Mouse (Mus musculus): Measurements from ENCODE around the gene Car5a.
A peak's percentile ranks its signal among the peaks of the same experiment; 100 is the strongest.

Gene Car5a

DNA sequence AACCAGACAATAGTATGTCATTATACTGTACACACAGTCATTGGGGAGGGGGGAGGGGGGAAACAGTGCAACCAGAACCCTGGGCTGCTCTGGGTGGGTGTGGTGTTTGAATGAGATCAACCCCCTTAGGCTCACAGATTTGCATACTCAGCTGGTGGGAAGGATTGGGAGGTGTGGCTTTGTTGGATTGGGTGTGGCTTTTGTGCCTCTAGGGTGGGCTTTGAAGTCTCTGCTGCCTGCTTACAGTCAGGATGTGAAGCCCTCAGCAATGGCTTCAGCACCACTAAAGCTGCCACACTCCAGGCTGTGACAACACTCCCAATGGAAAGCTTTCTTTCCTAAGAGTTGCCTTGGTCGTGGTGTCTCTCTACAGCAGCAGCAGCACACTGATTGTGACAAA is 57.2 kb downstream of the Car5a start:
- ATAC-seq (ENCODE audit: insufficient number of reproducible peaks, low FRiP score, low TSS enrichment) = no peak

DNA sequence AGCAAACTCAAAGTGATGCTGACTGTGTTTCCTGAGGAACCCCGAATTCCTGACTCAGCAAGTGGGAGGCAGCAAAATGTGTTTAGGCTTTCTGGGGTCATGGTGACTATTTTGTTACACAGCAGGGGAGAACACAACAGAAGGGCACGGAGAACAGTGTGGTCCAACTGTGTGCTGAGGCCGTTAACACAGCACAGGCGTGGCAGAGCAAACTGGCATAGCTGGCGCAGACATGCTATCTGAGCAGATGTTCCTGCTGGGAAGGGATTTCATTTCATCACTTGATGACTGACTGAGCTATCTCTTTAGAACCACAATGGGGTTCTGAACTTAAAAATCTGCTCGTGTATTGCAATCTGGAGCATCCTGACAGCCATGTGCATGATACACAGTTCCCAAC is 59.3 kb downstream of the Car5a start:
- ATAC-seq (ENCODE audit: insufficient number of reproducible peaks, low FRiP score, low TSS enrichment) = no peak

DNA sequence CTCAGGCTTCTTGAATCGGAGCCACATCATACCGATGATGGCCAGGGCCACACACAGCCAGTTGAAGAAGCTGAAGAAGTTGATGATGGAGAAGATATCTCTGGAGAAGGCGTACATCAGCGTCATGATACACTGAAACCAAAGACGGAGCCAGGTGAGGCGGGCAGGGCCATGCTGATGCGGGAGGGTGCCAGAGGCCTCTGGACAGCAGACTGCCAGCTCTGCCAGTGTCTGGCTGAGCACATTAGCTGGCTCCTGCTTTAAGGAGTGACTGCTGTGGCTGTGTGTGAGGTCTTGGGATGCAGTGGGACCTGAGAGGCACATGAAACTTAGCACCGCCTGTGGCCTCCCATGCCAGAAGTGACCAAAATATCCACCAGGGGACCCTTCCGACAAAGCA is 59.7 kb downstream of the Car5a start:
- ATAC-seq (ENCODE audit: insufficient number of reproducible peaks, low FRiP score, low TSS enrichment) = no peak

DNA sequence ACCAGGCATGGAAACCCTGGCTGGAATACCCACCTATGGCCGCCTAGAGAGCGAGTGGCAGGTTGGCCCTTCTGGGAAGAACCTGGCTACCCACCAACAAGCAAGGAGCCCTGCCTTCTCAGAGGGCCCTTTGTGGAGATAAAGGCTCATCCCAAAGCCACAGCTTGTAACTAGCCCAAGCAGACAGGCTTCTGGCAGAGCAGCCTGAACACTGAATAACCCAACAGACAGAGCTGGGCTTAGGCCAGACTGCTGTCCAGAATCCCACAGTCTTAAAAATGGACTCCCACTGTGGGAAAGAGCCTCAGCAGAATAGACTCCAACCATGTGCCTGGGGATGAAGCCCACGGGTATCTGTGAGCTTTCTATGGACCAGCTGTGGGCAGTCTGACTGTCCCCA is 60.5 kb downstream of the Car5a start:
- ATAC-seq (ENCODE audit: insufficient number of reproducible peaks, low FRiP score, low TSS enrichment) = peak; percentile 38; the same call in 1 of the 2 replicates

DNA sequence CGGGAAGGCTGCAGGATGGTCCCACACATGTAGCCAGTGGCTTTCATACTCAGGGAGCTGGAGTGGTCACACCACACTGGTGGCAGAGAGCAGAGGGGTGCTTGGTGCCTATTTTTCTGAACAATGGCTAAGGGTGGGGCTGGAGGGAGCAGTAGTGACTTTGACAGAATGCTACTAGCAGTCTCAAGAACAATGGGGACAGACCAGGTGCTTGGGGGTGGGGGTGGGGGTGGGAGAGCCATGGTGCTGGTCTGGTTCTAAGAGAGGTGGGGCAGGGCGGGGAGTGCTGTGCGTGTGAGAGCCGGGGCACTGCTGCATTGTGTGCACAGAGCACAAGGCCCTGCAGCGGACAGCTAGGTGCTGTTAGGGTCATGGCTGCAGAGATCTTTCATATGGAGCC is 62.8 kb downstream of the Car5a start:
- no peak for ATAC-seq (ENCODE audit: insufficient number of reproducible peaks, low FRiP score, low TSS enrichment)

DNA sequence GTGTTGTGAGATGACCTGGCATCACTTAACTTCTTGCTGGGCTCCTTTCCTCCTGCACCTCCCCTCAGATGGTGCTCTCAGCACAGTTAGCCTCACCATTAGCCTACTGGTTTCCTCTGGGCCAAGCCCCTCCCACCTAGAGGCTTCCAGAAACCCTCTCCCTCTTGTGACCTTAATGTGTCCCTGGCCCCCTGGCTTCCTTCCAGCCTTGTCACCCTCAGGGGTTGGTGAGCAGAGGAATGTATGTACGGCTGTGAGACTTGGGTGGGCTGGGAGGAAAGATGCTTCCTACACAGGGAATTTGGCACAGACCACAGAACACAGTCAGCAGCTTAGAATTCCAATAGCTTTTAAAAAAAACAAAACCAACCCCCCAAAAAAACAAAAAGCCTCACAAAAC is 63.9 kb downstream of the Car5a start:
- ATAC-seq (ENCODE audit: insufficient number of reproducible peaks, low FRiP score, low TSS enrichment) = no peak

DNA sequence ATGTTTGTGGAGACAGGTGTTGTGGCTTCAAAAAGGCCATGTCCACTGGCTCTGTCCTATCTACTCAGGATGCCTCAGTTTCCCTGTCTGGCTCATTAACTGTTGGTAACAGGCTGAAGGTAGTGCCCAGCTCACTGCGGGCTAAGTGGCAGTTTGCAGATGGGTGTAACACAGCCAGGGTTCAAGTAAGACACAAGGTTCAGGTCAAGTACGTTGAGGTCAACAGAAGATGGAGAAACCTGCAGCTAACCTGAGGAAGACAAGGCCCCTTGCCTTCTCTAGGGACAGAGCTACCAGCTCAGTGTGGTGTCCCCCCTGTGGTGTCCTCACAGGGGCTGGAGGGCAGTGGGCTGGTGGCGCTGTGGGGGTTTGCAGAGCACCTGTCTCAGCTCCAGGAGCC is 65.0 kb downstream of the Car5a start:
- ATAC-seq (ENCODE audit: insufficient number of reproducible peaks, low FRiP score, low TSS enrichment) = no peak

DNA sequence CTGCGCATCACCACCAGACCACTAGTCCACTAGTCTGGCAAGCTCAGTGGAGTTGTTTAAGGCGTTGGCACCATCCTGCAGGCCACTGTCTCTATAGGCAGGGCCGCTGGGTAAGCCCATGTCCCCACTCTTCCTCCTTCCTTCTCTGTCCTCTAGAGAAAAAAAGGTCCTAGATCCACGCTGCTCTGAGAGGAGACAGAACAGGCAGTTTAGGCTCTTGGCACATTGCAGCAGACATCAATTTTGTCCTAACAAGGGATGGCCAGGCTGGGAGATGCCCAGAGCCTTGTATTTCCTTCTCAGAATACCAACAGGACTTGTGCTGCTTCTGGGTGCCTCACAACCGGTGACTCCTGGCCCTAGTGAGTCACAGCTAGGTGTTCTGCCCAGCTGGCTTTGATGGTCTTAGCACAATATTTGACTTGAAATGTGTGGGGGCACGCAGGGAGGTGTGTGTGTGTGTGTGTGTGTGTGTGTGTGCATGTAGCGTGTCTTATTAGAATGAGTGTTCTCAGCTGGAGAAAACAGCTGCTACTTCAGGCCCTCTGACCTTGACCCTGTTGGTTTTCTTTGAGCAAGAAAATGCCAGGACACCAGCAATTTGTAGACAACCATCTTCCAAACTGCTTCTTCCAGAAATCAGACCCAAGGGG is 66.8 kb downstream of the Car5a start:
- ATAC-seq (ENCODE audit: insufficient number of reproducible peaks, low FRiP score, low TSS enrichment) = no peak

DNA sequence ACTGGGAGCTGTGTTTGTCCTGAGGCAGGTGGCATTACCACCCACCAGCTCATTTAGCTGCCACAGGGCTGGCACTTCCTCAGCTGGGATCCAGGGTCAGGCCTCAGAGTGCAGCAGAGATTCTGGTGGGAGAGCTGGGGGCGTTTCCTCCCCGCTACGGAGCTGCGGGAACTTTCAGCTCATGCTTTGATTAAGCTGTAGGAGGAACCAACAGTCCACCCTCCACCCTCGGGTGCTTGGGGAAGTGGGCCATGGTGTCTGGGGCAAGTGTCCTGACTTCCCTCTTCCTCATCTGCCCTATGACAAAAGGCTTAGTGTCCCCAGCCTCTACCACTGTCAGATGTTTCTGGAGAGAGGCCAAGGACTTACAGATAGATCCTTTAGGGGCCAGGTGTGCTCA is 67.5 kb downstream of the Car5a start:
- no peak for ATAC-seq (ENCODE audit: insufficient number of reproducible peaks, low FRiP score, low TSS enrichment)

DNA sequence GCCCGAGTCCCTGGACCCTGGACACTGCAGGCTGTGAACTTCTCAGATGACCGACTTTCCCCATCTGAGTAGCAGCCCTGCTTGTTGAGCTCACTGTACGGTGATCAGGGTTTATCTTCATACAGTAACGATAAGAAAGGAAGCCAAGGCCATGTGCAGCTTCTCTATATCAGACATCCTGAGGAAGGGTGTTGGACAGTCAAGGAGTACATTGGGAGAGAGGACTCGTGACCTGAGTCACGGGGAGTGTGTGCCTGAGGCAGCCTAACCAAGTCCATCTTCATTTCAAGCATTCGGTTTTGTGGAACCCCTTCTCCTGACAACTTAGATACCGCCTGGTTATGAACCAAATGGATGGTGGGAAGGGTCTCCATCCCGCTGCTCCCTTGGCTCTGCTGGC is 69.2 kb downstream of the Car5a start:
- no peak for ATAC-seq (ENCODE audit: insufficient number of reproducible peaks, low FRiP score, low TSS enrichment)

DNA sequence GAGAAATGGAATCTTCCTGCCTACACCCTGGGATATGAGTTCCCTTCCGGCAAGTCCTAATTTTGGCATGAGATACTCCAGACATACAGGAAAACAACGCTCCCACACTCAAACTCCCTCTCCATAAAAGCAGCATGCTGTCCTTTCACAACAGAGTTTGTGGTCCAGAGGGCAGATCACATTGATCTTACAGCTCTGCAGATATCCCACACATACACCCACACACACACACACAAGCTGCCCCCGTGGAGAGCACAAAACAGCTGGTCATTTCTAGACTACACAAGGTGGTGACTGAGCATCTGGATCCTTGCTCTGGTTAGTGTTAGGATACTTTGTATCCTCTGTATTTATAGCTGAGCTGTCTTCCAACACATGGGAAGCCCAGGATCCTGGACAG is 69.7 kb downstream of the Car5a start:
- ATAC-seq (ENCODE audit: insufficient number of reproducible peaks, low FRiP score, low TSS enrichment) = no peak

DNA sequence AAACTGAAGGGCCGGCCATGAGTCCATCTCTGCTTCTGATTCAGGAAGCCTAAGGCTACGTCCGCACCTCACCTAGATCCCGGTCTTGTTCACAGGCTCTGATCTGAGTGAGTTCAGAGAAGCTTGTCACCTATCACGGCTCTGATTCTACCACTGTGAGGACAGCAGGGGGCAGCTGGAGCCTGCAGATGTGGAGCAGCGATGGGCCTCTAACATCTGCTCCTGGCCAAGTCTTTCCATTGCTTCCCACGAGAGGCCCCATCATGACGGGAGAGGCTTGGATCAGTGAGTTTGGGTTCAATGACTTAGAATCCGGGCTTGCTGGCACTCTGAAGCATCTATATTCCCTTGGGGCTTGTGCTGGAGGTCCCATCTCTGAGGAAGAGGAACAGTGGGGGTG is 70.7 kb downstream of the Car5a start:
- no peak for ATAC-seq (ENCODE audit: insufficient number of reproducible peaks, low FRiP score, low TSS enrichment)

DNA sequence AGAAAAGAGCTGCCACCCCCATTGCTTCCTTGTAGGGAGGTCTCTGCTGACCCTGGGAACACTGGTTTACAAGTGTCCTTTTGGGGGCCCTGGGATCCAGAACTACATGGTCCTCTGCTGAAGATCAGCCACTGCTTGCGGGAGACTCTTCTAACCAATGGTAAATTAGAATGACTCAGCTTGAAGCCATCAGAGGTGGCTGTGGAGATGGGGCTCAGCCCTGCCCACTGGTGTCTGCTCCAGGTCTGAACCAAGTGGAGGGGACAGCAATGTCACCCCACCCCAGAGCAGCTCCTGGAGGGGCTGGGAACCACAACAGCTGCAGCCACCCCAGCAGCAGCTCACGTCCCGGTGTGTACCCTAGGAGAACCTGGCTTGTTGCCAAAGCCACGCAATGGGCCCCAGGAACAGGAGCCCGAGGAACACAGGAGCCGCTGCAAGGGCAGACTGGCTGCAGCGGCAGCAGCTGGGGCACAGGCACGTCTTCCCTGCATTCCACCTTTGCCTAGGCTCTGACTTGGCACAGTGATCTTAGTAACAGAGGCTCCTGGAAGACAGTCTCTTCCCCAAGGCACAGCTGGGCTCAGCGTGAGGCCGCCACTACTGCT is 72.8 kb downstream of the Car5a start:
- no peak for ATAC-seq (ENCODE audit: insufficient number of reproducible peaks, low FRiP score, low TSS enrichment)

DNA sequence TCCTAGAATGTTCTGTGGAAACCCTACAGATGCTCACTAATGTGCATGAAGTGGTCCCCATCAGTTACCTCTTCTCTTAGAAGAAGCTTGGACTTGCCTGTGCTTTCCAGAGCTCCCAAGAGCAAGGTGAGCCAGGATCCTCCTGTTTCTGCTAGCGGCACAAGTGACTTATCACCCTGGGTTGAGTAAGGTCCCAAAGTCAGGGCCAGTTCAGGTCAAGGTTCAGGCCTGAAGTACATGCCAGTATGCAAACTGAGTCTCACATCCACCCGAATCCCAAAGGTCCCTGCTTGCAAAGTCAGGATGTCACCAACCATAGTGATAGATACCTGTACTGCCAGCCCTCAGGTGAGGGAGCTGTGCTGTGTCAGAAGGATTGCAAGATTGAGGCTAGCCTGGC is 74.5 kb downstream of the Car5a start:
- ATAC-seq (ENCODE audit: insufficient number of reproducible peaks, low FRiP score, low TSS enrichment) = no peak

DNA sequence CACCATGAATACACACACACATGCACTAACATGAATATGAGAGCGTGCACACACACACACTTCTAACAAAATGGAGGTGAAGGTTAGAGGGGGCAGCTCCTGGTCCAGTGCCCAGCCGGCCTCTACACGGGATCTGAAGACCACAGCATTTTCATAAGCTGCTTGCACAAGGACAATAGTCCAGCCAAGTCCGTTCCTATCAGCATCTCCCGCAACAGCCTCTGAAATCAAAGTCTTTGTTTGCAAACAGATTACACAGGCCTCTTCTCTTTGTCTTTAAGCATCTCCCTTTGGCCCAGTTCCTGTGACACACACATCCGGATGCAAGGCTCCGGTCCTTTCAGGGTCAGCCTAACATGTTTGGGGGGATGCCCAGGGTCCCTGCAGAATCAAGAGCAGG is 75.8 kb downstream of the Car5a start:
- ATAC-seq (ENCODE audit: insufficient number of reproducible peaks, low FRiP score, low TSS enrichment) = no peak

DNA sequence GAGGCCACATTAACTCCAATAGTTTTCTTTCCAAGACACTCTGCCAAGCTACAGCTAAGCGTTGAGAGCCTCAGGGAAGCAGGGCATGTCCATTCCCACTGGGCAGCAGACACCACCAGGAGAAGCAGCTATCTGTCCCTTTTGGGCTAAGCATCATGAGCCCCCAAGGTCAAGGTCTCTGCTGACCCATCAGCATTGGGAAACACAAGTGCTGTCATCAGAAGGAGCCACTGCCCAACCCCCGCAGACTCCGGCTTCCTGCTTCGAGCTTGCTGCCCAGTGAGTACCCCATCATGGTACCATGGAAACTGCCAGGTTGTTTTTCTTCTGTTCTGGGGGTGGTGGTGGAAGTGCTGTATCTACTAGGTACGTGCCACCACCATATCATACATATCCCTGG is 76.5 kb downstream of the Car5a start:
- no peak for ATAC-seq (ENCODE audit: insufficient number of reproducible peaks, low FRiP score, low TSS enrichment)
